Mouse (Mus musculus): ENCODE measurements around the gene Bcl6. TPM values are rescaled to one million over a fixed set of nuclear protein-coding genes. Genes with fewer than 3 reads are reported as not detected.
A peak's percentile ranks its signal among the peaks of the same experiment; 100 is the strongest.

The Bcl6 gene
- 12.8 and 13.1 TPM in 2 replicates for polyA plus RNA-seq (2011; ENCODE audit: insufficient read length, low read depth, missing spikeins)

DNA sequence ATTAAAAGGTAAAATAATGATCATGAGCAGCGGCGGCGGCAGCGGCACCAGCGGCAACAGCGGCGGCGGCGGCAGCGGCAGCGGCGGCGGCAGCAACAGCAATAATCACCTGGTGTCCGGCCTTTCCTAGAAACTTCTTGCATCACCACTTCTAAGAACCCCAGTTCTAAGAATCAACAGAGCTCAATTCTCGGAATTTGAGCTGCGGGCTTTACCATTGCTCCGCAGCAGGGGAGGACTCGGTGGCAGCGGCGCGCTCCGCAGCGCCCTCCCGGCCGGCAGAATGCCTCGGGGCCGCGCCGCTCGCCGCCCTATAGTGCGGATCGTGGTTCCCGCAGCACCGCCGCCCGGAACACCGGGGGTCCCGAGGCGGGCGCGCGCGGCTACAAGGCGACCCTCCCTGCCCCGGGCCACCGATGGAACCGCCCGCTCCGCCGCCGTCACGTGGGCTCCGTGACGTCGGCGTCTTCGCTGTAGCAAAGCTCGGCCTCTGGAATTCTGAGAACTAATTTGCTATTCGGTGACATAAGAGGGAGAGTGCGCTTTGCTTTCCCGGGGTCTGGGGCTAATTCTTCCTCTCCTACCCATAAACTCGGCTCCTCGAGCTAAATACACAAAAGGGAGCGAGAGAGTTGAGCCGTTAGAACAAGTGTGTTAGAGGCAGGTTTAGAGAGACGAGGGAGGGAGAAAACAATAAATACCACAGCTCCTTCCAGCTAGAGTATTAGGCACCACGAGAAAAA lies at the start of gene Bcl6, which contains the start of gene Gm37419:
TSS of gene Bcl6 (minus strand) at position 387 of the 743 bp plus-strand sequence.
TSS of gene Gm37419 (plus strand) at position 17 of the 743 bp plus-strand sequence.
- peak within 1 kb of the TSS; percentile 96 for H3K27ac ChIP-seq (ENCODE audit: insufficient read depth, low read length)

DNA sequence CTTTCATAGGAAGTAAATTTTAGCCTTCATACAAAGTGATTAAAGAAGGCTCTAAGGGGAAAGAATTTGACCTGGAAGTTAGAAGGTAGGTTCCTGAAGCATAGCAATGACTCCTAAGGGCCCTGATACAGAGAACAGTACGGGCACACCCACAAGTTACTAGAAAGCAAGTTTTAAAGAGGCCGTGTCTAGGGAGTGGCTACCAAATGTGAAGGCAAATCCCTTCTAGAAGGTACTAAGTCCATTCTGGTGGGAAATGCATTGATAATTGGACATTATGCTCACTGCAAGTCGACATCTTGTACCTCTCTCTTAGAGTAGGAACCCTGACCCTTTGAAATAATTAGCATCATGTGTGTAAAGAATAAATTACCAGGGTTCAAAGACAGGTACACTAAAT lies 47.7 kb upstream of the Bcl6 start:
- Histone ChIP-seq H3K4me3 (ENCODE audit: insufficient read depth, low read length) (no peak overlapping the region), H3K27ac (ENCODE audit: insufficient read depth, low read length) (no peak overlapping the region), H3K4me1 (ENCODE audit: control insufficient read depth, insufficient read depth, low read length) (no peaks in the 10 kb centered on the region)
- TF ChIP-seq POLR2A (IDR thresholded peaks at IDR 0.05; ENCODE audit: low read depth, low read length) (no peak), CTCF (IDR thresholded peaks at IDR 0.05; ENCODE audit: borderline replicate concordance, insufficient read depth, low read length) (no peak)

More for the DNA sequence above, at the start of gene Bcl6, which contains the start of gene Gm37419:
- TF ChIP-seq POLR2A (IDR thresholded peaks at IDR 0.05; ENCODE audit: low read depth, low read length) (peak; percentile 92), CTCF (IDR thresholded peaks at IDR 0.05; ENCODE audit: borderline replicate concordance, insufficient read depth, low read length) (no peak)
- Histone ChIP-seq H3K4me3 (ENCODE audit: insufficient read depth, low read length) (peak within 1 kb of the TSS; percentile 99), H3K4me1 (ENCODE audit: control insufficient read depth, insufficient read depth, low read length) (peaks cover 5% of the 10 kb centered on the region)

DNA sequence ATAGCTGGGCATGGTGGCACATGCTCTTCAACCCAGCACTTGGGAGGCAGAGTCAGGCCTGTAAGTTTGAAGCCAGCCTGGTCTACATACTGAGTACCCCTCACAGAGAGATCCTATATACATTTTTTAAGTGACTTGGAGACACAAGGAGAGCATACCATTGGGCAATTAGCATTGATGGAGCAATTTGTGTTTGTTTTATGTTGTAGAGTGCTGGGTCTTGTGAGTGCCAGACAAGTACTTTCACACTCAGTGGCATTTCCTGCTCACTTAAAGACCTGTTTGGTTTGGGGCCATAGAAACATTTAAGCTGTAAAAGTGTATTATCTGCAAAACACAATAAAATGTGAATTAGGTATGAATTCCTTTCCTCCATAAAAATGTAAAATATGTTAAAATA lies 47.1 kb upstream of the Bcl6 start:
- H3K27ac ChIP-seq (ENCODE audit: insufficient read depth, low read length): no peak overlapping the region
- H3K4me1 ChIP-seq (ENCODE audit: control insufficient read depth, insufficient read depth, low read length): no peaks in the 10 kb centered on the region
- no peak overlapping the region for H3K4me3 ChIP-seq (ENCODE audit: insufficient read depth, low read length)
- TF ChIP-seq POLR2A (IDR thresholded peaks at IDR 0.05; ENCODE audit: low read depth, low read length) (no peak), CTCF (IDR thresholded peaks at IDR 0.05; ENCODE audit: borderline replicate concordance, insufficient read depth, low read length) (no peak)

DNA sequence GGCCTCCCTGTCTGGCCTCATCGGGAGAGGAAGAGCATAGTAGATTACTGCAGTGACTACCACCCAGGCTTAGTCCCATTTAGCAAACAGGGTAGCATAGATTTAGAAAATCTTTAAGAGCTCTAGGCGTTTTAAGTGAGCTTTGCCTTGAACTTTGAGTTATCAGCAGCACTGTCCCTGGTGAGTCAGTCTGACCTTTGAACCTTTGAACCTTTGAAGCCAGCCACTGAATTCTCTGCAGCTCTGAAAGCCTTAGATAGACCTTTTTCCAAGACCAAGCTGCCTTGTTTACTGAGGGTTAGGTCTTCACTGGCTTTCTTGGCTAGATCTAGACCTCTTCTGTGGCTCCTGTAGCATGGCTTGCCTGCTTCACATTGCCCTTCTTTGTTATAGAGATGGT lies 45.8 kb upstream of the Bcl6 start:
- no peak for TF ChIP-seq CTCF (IDR thresholded peaks at IDR 0.05; ENCODE audit: borderline replicate concordance, insufficient read depth, low read length)
- no peak for TF ChIP-seq POLR2A (IDR thresholded peaks at IDR 0.05; ENCODE audit: low read depth, low read length)
- Histone ChIP-seq H3K27ac (ENCODE audit: insufficient read depth, low read length) (no peak overlapping the region), H3K4me1 (ENCODE audit: control insufficient read depth, insufficient read depth, low read length) (no peaks in the 10 kb centered on the region), H3K4me3 (ENCODE audit: insufficient read depth, low read length) (no peak overlapping the region)

DNA sequence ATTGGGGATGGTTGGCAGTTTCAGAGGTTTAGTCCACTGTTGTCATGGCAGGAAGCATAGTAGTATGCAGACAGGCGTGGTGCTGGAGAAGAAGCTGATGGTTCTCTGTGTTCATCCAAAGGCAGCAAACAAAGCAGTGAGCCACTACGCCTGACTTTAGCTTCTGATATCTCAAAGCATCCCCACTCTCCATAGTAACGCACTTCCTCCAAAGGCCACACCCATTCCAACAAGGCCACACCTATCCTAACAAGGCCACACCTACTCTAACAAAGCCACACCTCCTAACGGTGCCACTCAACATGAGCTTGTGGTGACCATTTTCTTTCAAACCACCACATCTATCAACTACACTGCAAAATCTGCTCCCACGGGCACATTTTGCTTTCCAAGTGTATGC lies 44.6 kb upstream of the Bcl6 start:
- no peak for TF ChIP-seq CTCF (IDR thresholded peaks at IDR 0.05; ENCODE audit: borderline replicate concordance, insufficient read depth, low read length)
- TF ChIP-seq POLR2A (IDR thresholded peaks at IDR 0.05; ENCODE audit: low read depth, low read length): no peak
- H3K4me1 ChIP-seq (ENCODE audit: control insufficient read depth, insufficient read depth, low read length): no peaks in the 10 kb centered on the region

DNA sequence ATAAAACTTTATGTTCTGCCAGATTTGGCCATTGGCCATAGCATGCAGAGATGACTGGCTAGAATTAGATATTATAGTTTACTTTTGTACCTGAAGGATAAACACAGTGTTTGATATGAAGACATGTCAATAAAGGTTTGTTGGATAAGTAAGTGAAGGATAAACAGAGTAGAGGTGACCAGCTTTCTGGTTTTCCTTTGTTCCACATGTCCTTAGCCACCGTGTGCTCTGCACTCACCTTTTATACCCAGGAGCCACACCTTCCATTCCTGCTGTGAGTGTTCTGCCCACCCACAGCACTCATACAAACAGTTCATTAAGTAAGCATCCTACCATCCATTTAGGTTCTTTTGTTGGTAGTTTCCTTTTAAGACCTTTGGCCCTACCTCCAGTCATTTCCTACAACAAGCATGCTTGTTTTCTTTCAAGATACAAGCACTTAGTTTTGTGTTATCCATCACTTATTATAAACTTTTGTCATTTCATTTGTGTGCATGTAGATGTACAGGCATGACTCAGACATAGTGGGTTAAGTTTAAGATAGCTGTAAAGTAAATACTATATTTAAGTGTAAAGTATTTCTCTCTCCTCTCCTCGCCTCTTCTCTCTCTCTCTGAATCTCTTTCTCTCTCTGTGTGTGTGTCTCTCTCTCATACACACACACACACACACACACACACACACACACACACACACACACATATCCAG lies 41.5 kb upstream of the Bcl6 start:
- Histone ChIP-seq H3K27ac (ENCODE audit: insufficient read depth, low read length) (no peak overlapping the region), H3K4me3 (ENCODE audit: insufficient read depth, low read length) (no peak overlapping the region), H3K4me1 (ENCODE audit: control insufficient read depth, insufficient read depth, low read length) (no peaks in the 10 kb centered on the region)
- TF ChIP-seq POLR2A (IDR thresholded peaks at IDR 0.05; ENCODE audit: low read depth, low read length) (no peak), CTCF (IDR thresholded peaks at IDR 0.05; ENCODE audit: borderline replicate concordance, insufficient read depth, low read length) (no peak)

More for the DNA sequence above, 44.6 kb upstream of the Bcl6 start:
- Histone ChIP-seq H3K27ac (ENCODE audit: insufficient read depth, low read length) (no peak overlapping the region), H3K4me3 (ENCODE audit: insufficient read depth, low read length) (no peak overlapping the region)

DNA sequence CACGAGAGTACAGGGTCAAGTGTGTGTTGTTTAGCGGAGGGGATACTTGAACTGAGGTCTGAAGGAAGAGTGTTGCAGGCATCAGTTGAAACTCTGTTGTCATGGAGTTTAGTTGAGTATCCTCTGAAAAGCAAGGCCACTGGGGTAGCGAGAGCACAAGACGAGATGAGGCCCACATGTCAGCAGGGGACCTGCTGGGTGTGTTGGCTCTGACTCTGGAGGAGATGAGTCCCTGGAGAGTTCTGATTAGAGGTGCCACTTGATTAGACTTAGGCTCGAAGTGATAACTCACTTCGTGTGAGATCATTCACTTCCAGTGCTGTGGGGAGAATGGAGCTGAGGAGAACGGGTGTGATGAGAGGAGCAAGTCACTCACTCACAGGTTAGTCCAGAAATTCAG lies 36.8 kb upstream of the Bcl6 start:
- no peak for TF ChIP-seq CTCF (IDR thresholded peaks at IDR 0.05; ENCODE audit: borderline replicate concordance, insufficient read depth, low read length)
- Histone ChIP-seq H3K27ac (ENCODE audit: insufficient read depth, low read length) (no peak overlapping the region), H3K4me1 (ENCODE audit: control insufficient read depth, insufficient read depth, low read length) (no peaks in the 10 kb centered on the region), H3K4me3 (ENCODE audit: insufficient read depth, low read length) (no peak overlapping the region)

DNA sequence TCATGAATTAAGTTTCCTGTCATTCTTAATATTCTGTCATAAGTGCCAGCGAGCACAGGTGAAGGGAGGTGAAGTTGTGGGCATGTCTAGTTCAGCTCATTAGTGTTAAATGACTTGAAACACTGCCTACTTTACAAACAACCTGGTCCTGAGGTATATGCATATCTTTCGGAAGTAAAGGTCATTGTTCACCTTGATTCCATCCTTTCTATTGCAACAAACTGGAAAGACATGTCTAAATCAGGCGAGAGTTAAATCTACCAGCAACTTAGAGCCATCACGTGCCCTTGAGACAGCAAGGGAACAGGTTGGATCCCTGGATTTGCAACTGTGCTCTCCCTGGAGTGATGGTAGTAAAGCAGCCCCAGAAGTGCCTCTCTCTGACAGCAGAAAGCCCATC lies 34.0 kb upstream of the Bcl6 start:
- TF ChIP-seq POLR2A (IDR thresholded peaks at IDR 0.05; ENCODE audit: low read depth, low read length) (no peak), CTCF (IDR thresholded peaks at IDR 0.05; ENCODE audit: borderline replicate concordance, insufficient read depth, low read length) (no peak)

DNA sequence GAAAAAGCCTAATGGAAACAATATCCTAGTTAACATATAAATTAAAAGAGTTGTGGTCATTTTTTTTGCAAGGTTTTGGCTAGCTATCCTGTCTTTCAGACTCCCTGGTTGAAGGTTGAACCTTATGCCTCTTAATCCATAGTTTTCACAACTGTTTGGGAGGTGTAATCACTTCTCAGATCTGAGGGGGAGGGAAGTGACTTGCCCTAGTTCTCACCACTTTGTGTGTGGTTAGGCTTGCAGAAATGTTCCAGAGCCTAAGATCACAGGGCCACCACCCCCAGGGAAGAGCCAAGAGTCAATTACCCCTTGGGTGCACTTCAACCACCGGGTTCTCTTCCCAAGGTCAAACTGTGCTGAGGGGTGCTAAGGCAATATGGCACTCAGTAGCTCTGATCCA lies 33.1 kb upstream of the Bcl6 start:
- Histone ChIP-seq H3K27ac (ENCODE audit: insufficient read depth, low read length) (no peak overlapping the region), H3K4me1 (ENCODE audit: control insufficient read depth, insufficient read depth, low read length) (no peaks in the 10 kb centered on the region)
- TF ChIP-seq POLR2A (IDR thresholded peaks at IDR 0.05; ENCODE audit: low read depth, low read length): no peak
- TF ChIP-seq CTCF (IDR thresholded peaks at IDR 0.05; ENCODE audit: borderline replicate concordance, insufficient read depth, low read length): no peak

More for the DNA sequence above, 34.0 kb upstream of the Bcl6 start:
- Histone ChIP-seq H3K4me3 (ENCODE audit: insufficient read depth, low read length) (no peak overlapping the region), H3K27ac (ENCODE audit: insufficient read depth, low read length) (no peak overlapping the region), H3K4me1 (ENCODE audit: control insufficient read depth, insufficient read depth, low read length) (no peaks in the 10 kb centered on the region)

DNA sequence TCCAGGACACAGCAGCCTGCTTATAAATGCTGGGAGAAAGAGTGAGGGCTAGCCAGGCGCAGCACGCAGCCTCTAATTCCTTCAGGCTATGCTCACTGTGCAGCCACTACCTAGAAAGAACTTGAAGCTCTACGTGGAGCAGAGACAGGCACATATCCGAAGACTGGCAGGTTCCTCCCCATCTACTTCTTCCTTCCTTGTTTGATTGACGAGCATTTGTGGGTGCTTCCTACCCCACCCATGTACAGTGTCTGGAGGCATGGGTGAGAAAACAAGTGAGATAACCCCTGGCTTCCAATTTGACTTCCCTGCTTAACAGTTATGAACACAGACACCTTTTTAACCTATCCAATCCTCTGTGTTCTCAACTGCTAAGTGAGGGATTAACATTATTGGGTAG lies 28.1 kb upstream of the Bcl6 start:
- Histone ChIP-seq H3K27ac (ENCODE audit: insufficient read depth, low read length) (no peak overlapping the region), H3K4me3 (ENCODE audit: insufficient read depth, low read length) (no peak overlapping the region)

More for the DNA sequence above, 33.1 kb upstream of the Bcl6 start:
- H3K4me3 ChIP-seq (ENCODE audit: insufficient read depth, low read length): no peak overlapping the region

More for the DNA sequence above, 28.1 kb upstream of the Bcl6 start:
- TF ChIP-seq CTCF (IDR thresholded peaks at IDR 0.05; ENCODE audit: borderline replicate concordance, insufficient read depth, low read length): no peak
- no peak for TF ChIP-seq POLR2A (IDR thresholded peaks at IDR 0.05; ENCODE audit: low read depth, low read length)
- H3K4me1 ChIP-seq (ENCODE audit: control insufficient read depth, insufficient read depth, low read length): no peaks in the 10 kb centered on the region

Measured in embryonic fibroblast, embryonic 13.5 days (primary cell).